Mouse (Mus musculus): ENCODE data around the gene Zdhhc14. TPM values are rescaled to one million over a fixed set of nuclear protein-coding genes. Genes with fewer than 3 reads are reported as not detected.

Zdhhc14 gene
- polyA plus RNA-seq, 1 experiment from 2014 or later: 1.4 TPM

- H3K4me2 ChIP-seq (replicated peaks; ENCODE audit: low read depth): no peak overlapping the region
- H3K36me3 ChIP-seq (ENCODE audit: control insufficient read depth, insufficient read depth): no peaks in the 10 kb centered on the region
- WGBS: 93% methylated on average over 2 of the region's 2 CpGs
- H3K9ac ChIP-seq (ENCODE audit: low read depth, low read length): no peak overlapping the region
- no peak overlapping the region for H3K4me3 ChIP-seq (ENCODE audit: low read depth, low read length)
- H3K4me1 ChIP-seq (replicated peaks; ENCODE audit: control insufficient read depth, insufficient read depth, low read length): no peaks in the 10 kb centered on the region
- no peak overlapping the region for H3K27ac ChIP-seq (ENCODE audit: low read depth, low read length)
- no peaks in the 10 kb centered on the region for H3K9me3 ChIP-seq (ENCODE audit: control insufficient read depth)
- TF ChIP-seq CTCF (IDR thresholded peaks at IDR 0.05; ENCODE audit: low read depth): no peak
- no peak for ATAC-seq
- no peaks in the 10 kb centered on the region for H3K27me3 ChIP-seq (replicated peaks; ENCODE audit: control insufficient read depth, insufficient read depth, low read length)
These were observed 195.9 kb downstream of the Zdhhc14 start for GRCm38 (mm10) chr17:5688222-5688621.

- no peaks in the 10 kb centered on the region for H3K4me1 ChIP-seq (replicated peaks; ENCODE audit: control insufficient read depth, insufficient read depth, low read length)
- H3K9me3 ChIP-seq (ENCODE audit: control insufficient read depth): no peaks in the 10 kb centered on the region
- H3K36me3 ChIP-seq (ENCODE audit: control insufficient read depth, insufficient read depth): no peaks in the 10 kb centered on the region
- H3K4me3 ChIP-seq (ENCODE audit: low read depth, low read length): no peak overlapping the region
- no peak for TF ChIP-seq CTCF (IDR thresholded peaks at IDR 0.05; ENCODE audit: low read depth)
- no peak overlapping the region for H3K9ac ChIP-seq (ENCODE audit: low read depth, low read length)
- no peak overlapping the region for H3K4me2 ChIP-seq (replicated peaks; ENCODE audit: low read depth)
- H3K27ac ChIP-seq (ENCODE audit: low read depth, low read length): no peak overlapping the region
- H3K27me3 ChIP-seq (replicated peaks; ENCODE audit: control insufficient read depth, insufficient read depth, low read length): no peaks in the 10 kb centered on the region
- ATAC-seq: no peak
These were observed 196.3 kb downstream of the Zdhhc14 start for GRCm38 (mm10) chr17:5688669-5689068.

GRCm38 (mm10) chr17:5690746-5691535, 198.6 kb downstream of the Zdhhc14 start:
- Histone ChIP-seq H3K36me3 (ENCODE audit: control insufficient read depth, insufficient read depth) (no peaks in the 10 kb centered on the region), H3K4me3 (ENCODE audit: low read depth, low read length) (no peak overlapping the region), H3K4me1 (replicated peaks; ENCODE audit: control insufficient read depth, insufficient read depth, low read length) (no peaks in the 10 kb centered on the region), H3K9ac (ENCODE audit: low read depth, low read length) (no peak overlapping the region), H3K27ac (ENCODE audit: low read depth, low read length) (no peak overlapping the region), H3K27me3 (replicated peaks; ENCODE audit: control insufficient read depth, insufficient read depth, low read length) (no peaks in the 10 kb centered on the region), H3K4me2 (replicated peaks; ENCODE audit: low read depth) (no peak overlapping the region), H3K9me3 (ENCODE audit: control insufficient read depth) (no peaks in the 10 kb centered on the region)
- 75% methylated on average over 8 of the region's 8 CpGs for whole genome bisulfite sequencing
- peak; percentile 58 for TF ChIP-seq CTCF (IDR thresholded peaks at IDR 0.05; ENCODE audit: low read depth)
- ATAC-seq: no peak

- Histone ChIP-seq H3K4me1 (replicated peaks; ENCODE audit: control insufficient read depth, insufficient read depth, low read length) (no peaks in the 10 kb centered on the region), H3K4me3 (ENCODE audit: low read depth, low read length) (no peak overlapping the region), H3K9ac (ENCODE audit: low read depth, low read length) (no peak overlapping the region), H3K4me2 (replicated peaks; ENCODE audit: low read depth) (no peak overlapping the region), H3K27me3 (replicated peaks; ENCODE audit: control insufficient read depth, insufficient read depth, low read length) (no peaks in the 10 kb centered on the region), H3K36me3 (ENCODE audit: control insufficient read depth, insufficient read depth) (no peaks in the 10 kb centered on the region), H3K9me3 (ENCODE audit: control insufficient read depth) (no peaks in the 10 kb centered on the region), H3K27ac (ENCODE audit: low read depth, low read length) (no peak overlapping the region)
- no peak for TF ChIP-seq CTCF (IDR thresholded peaks at IDR 0.05; ENCODE audit: low read depth)
- ATAC-seq: no peak
- 70% methylated on average over 3 of the region's 3 CpGs for WGBS
These were observed 200.3 kb downstream of the Zdhhc14 start for GRCm38 (mm10) chr17:5692661-5693060.

- Histone ChIP-seq H3K4me1 (replicated peaks; ENCODE audit: control insufficient read depth, insufficient read depth, low read length) (no peaks in the 10 kb centered on the region), H3K9ac (ENCODE audit: low read depth, low read length) (no peak overlapping the region), H3K27me3 (replicated peaks; ENCODE audit: control insufficient read depth, insufficient read depth, low read length) (no peaks in the 10 kb centered on the region), H3K36me3 (ENCODE audit: control insufficient read depth, insufficient read depth) (no peaks in the 10 kb centered on the region), H3K4me3 (ENCODE audit: low read depth, low read length) (no peak overlapping the region), H3K9me3 (ENCODE audit: control insufficient read depth) (no peaks in the 10 kb centered on the region), H3K4me2 (replicated peaks; ENCODE audit: low read depth) (no peak overlapping the region), H3K27ac (ENCODE audit: low read depth, low read length) (no peak overlapping the region)
- no peak for ATAC-seq
- TF ChIP-seq CTCF (IDR thresholded peaks at IDR 0.05; ENCODE audit: low read depth): no peak
- 64% methylated on average over 7 of the region's 7 CpGs for WGBS
These were observed 200.9 kb downstream of the Zdhhc14 start for GRCm38 (mm10) chr17:5693256-5693655.

- H3K27me3 ChIP-seq (replicated peaks; ENCODE audit: control insufficient read depth, insufficient read depth, low read length): no peaks in the 10 kb centered on the region
- H3K4me2 ChIP-seq (replicated peaks; ENCODE audit: low read depth): no peak overlapping the region
- H3K4me1 ChIP-seq (replicated peaks; ENCODE audit: control insufficient read depth, insufficient read depth, low read length): no peaks in the 10 kb centered on the region
- no peaks in the 10 kb centered on the region for H3K36me3 ChIP-seq (ENCODE audit: control insufficient read depth, insufficient read depth)
- H3K9ac ChIP-seq (ENCODE audit: low read depth, low read length): no peak overlapping the region
- no peak for ATAC-seq
- WGBS: 36% methylated on average over 7 of the region's 7 CpGs
- H3K27ac ChIP-seq (ENCODE audit: low read depth, low read length): no peak overlapping the region
- H3K4me3 ChIP-seq (ENCODE audit: low read depth, low read length): no peak overlapping the region
- TF ChIP-seq CTCF (IDR thresholded peaks at IDR 0.05; ENCODE audit: low read depth): no peak
- no peaks in the 10 kb centered on the region for H3K9me3 ChIP-seq (ENCODE audit: control insufficient read depth)
These were observed 206.2 kb downstream of the Zdhhc14 start for GRCm38 (mm10) chr17:5698447-5699096.
